Mouse (Mus musculus): ENCODE measurements around the gene Il2ra. TPM values are rescaled to one million over a fixed set of nuclear protein-coding genes. Genes with fewer than 3 reads are reported as not detected.

Il2ra gene
- polyA plus RNA-seq, 1 experiment = 0.20 TPM

GRCm38 (mm10) chr2:11652196-11652595 lies 9.6 kb downstream of the Il2ra start:
- no peak for DNase-seq (ENCODE audit: extremely low spot score in 1 of 2, low spot score in 1 of 2)

- DNase-seq (ENCODE audit: extremely low spot score in 1 of 2, low spot score in 1 of 2) = no peak
Measured at GRCm38 (mm10) chr2:11652780-11653179, 10.2 kb downstream of the Il2ra start.

GRCm38 (mm10) chr2:11653330-11653729 lies 10.7 kb downstream of the Il2ra start:
- no peak for DNase-seq (ENCODE audit: extremely low spot score in 1 of 2, low spot score in 1 of 2)

GRCm38 (mm10) chr2:11653780-11654179 lies 11.2 kb downstream of the Il2ra start:
- DNase-seq (ENCODE audit: extremely low spot score in 1 of 2, low spot score in 1 of 2) = no peak

GRCm38 (mm10) chr2:11654990-11655931 lies 12.7 kb downstream of the Il2ra start:
- peak; percentile 34 to 79 for DNase-seq (ENCODE audit: extremely low spot score in 1 of 2, low spot score in 1 of 2)

GRCm38 (mm10) chr2:11657581-11657980 lies 15.0 kb downstream of the Il2ra start:
- no peak for DNase-seq (ENCODE audit: extremely low spot score in 1 of 2, low spot score in 1 of 2)

GRCm38 (mm10) chr2:11659263-11659662 lies 16.7 kb downstream of the Il2ra start:
- peak in 1 of 2 experiments; percentile 20 for DNase-seq (ENCODE audit: extremely low spot score in 1 of 2, low spot score in 1 of 2)

- no peak for DNase-seq (ENCODE audit: extremely low spot score in 1 of 2, low spot score in 1 of 2)
Measured at GRCm38 (mm10) chr2:11662143-11662906, 19.7 kb downstream of the Il2ra start.

- no peak for DNase-seq (ENCODE audit: extremely low spot score in 1 of 2, low spot score in 1 of 2)
Measured at GRCm38 (mm10) chr2:11662907-11663230, 20.3 kb downstream of the Il2ra start.

GRCm38 (mm10) chr2:11663961-11664360 lies 21.4 kb downstream of the Il2ra start:
- peak; percentile 66 to 93 for DNase-seq (ENCODE audit: extremely low spot score in 1 of 2, low spot score in 1 of 2)

- DNase-seq (ENCODE audit: extremely low spot score in 1 of 2, low spot score in 1 of 2) = peak in 1 of 2 experiments; percentile 44
Measured at GRCm38 (mm10) chr2:11664367-11664766, 21.8 kb downstream of the Il2ra start.

GRCm38 (mm10) chr2:11664806-11665205 lies 22.2 kb downstream of the Il2ra start:
- DNase-seq (ENCODE audit: extremely low spot score in 1 of 2, low spot score in 1 of 2) = no peak

- DNase-seq (ENCODE audit: extremely low spot score in 1 of 2, low spot score in 1 of 2) = no peak
Measured at GRCm38 (mm10) chr2:11665326-11665725, 22.7 kb downstream of the Il2ra start.

- no peak for DNase-seq (ENCODE audit: extremely low spot score in 1 of 2, low spot score in 1 of 2)
Measured at GRCm38 (mm10) chr2:11672144-11672543, 29.5 kb downstream of the Il2ra start.

- no peak for DNase-seq (ENCODE audit: extremely low spot score in 1 of 2, low spot score in 1 of 2)
Measured at GRCm38 (mm10) chr2:11679626-11680025, 37.0 kb downstream of the Il2ra start.

GRCm38 (mm10) chr2:11682712-11683111 lies 40.1 kb downstream of the Il2ra start:
- no peak for DNase-seq (ENCODE audit: extremely low spot score in 1 of 2, low spot score in 1 of 2)

GRCm38 (mm10) chr2:11686512-11686911 lies 43.9 kb downstream of the Il2ra start:
- no peak for DNase-seq (ENCODE audit: extremely low spot score in 1 of 2, low spot score in 1 of 2)

GRCm38 (mm10) chr2:11687436-11687835 lies 44.8 kb downstream of the Il2ra start:
- DNase-seq (ENCODE audit: extremely low spot score in 1 of 2, low spot score in 1 of 2) = peak in 1 of 2 experiments; percentile 73

- DNase-seq (ENCODE audit: extremely low spot score in 1 of 2, low spot score in 1 of 2) = no peak
Measured at GRCm38 (mm10) chr2:11690201-11690890, 47.7 kb downstream of the Il2ra start.

GRCm38 (mm10) chr2:11693352-11693751 lies 50.7 kb downstream of the Il2ra start:
- DNase-seq (ENCODE audit: extremely low spot score in 1 of 2, low spot score in 1 of 2) = no peak

- DNase-seq (ENCODE audit: extremely low spot score in 1 of 2, low spot score in 1 of 2) = no peak
Measured at GRCm38 (mm10) chr2:11694104-11694503, 51.5 kb downstream of the Il2ra start.
